Mouse (Mus musculus) T-cell, adult 2 months (primary cell): ENCODE measurements at regions not wholly inside any gene's neighbourhood (a gene's known extent, or its start where the extent isn't known, plus 50 kb on each side); places are given as distances from the start of the nearest gene placed in this dataset.

Experiments used
- DNase-seq: peaks from one replicate; pipeline ENCODE4 v3.0.0; 2022; ENCODE audit warnings: low spot score

DNA sequence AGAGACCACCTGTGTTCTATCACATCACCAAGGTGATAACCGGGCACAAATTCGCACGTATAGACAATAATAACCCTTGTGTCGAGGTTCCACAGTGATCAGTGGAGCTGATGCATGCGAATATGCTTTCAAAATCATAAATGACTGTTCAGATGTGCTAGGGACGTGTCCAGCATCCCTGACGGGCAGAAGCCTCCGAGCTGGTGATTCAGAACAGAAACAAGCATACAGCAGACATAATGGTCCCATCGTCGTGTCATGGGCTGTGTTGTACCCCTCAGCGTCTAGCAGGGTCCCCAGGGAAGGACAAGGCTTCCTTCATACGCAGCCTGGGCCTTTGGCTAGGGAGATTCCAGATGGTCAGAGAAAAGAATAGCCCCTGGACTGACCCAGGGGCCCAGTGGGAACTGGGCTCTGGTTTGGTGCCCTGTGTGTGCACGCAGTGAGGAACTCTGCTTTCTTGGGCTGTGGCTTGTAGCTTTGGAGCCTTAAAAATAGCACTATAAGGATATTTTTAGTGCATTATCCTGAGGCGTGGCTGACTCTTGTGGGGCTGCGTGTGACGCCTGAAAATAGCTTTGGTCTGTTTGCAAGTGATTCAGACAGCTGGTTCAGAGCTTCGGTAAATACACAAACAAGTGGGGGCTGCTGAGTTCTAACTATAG is 137.3 kb downstream of the Fam43a start:
- no peak for DNase-seq

DNA sequence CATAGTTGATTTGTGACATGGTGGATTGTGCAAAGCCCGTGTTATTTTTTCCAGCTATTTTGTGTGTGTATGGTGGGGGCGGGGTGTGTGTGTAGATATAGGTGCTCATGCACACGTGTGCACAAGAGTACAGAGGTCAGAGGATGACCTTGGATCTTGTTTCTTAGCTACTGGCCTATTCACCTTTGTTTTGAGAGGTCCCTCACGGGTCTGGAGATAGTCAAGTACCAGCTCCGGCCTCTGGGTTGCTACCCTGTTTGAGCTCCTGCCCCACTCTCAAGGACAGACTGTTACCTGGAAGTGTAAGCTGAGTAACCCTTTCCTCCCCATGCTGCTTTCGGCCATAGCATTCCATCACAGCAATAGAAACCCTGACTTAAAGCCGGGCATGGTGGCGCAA is 138.0 kb downstream of the Fam43a start:
- no peak for DNase-seq

DNA sequence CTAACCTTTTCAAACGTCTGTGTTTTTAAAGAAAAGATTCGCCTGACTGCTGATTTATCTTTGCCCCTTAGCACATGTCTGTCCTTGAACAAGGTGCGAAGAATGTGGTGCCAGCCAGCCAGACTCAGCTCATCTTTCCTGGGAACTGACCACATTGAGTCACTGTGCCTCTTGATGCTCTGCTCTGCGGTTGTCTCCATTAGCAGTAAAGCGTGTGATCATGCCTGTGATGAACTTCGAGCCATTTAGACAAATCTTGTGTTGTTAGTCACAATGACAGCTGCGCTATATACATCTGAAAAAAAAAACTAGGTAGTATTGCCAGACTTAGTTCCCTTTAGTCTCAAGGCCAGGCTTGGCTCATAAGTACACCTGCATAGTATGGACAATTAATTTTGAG is 140.1 kb downstream of the Fam43a start:
- DNase-seq = no peak

DNA sequence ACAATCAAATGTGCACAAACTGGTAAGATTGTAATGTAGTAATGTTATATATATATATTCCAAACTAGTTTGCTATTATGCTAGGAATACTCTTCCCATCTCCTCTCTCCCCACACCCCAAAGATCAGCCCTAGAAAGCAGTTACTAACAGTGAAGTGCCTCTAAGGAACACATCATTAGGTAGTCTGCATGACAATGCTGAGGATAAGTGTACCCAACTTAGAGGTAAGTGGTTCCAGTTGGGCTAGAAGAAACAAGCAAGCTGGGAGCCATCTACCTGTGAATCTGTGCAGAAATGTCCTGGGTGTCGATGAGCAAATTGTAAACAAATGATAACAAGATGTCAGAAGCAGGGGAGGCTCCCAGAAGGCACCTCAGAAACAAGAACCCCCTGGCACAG is 141.7 kb downstream of the Fam43a start:
- DNase-seq = no peak

DNA sequence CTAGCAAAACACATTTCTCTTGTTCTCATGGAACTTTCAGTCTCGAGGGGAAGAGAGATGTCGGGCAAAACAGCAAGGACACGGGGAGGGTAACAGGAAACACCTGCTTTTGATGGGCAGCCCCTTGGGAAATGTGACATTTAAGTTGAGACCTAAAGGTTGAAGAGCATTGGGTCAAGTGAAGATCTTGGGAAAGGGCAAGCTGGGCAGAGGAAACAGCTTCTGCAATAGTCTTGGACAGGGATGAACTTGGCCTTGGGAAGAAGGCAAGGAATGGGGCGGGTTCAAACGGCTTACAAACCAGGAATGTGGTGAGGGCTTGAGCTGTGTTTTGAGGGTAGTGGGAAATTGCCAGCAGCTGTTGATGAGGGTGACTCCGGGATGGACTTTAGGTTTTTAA is 143.0 kb downstream of the Fam43a start:
- no peak for DNase-seq

DNA sequence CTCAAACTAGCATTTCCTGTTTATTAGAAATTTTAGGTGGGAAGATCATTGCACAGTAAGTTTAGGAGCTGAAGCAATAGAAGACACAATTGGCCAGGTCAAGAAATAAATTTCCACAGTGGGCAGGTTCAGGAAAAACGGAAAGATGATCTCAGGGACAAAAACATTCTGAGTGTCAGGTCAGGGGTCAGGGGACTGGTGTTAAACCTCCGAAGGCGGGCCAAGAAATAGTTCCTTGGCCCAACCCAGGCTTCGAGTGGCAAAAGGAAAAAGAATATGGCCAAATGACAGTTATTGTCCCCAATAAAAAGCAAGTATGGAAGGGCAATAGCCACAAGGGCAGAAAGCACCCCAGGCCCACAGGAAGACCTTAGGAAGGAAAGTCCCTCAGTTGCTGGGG is 144.0 kb downstream of the Fam43a start:
- DNase-seq = no peak

DNA sequence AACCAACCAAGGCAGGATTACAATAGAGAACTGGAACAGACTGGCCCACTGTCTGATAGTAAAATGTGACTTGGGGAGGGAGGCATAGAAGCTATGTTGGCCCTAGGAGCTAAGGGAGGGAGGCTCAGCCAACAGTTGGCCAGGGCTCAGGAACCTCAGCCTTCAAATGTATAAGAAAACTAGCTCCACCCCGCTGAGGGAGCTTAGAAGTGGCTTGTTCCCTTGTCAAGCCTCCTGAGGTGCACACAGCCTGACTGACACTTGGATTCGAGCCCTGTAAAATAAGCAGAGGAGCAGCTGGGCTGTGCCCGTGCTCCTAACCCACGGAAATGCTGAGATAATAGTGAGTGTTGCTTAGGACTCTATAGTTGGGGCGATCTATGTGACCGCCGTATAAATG is 144.7 kb downstream of the Fam43a start:
- DNase-seq = no peak

DNA sequence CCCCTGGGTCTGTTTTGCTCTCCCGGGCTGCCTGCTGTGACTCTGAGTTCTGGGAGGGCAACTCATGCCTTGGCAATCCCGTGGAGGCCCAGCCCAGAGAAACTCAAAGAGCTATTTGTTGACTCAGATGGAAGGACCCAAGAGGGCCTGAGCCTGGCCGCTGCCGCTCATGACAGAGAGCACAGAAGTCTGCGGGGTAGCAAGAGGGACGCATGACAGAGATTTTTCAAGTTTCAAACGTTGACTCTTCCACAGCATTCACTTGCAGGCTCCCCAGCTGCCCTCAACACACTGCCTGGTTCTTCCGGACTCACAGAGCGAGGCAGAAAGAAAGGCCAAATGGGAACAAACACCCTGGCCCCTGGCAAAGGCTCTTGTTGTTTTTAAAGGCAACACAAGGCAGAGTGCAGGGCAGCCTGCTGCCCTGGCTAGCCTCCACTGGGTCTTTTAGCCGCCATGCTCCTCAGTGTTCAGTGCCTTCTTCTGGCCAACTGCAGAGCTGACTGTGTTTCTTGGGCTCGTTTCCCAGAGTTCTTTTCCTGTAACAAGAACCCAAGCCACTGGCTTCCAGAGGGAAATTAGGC is 146.2 kb downstream of the Fam43a start:
- DNase-seq = no peak

DNA sequence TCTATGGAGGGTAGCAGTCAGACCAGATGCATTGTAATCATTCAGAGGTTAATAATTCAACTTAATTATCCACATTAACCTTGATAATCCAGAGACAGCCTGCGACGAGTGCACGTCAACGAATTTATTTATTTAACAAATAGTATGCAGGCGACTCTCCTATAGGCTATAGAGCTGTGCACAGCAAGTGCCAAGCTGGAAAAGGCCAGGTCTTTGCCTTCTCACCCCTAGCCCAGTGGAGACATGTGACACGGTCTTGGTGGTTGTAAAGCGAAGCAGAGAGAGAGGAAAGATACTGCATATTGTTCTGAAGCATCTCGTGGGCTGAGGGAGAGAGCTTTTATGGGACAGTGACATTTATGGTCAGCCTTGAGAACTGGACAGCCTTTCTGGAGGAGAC is 146.7 kb downstream of the Fam43a start:
- DNase-seq = no peak

DNA sequence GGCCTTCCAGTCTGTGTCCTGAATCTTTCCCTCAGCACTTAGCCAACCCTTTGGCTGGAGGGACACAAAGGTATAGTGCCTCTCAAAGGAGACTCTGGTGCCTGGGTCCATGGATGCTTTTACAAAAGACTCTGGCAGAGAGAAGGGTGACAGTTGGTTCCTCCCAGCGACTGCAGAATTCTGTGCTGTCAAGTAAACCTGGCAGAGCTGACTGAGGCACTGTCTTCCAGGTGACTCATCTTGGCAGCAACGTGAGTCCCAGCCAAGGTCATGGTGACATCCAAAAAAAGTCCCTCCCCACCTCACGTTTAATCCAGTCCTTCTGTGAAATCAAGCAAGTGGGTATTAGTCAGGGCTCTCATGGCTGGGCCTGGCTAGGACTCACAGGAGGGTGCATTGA is 150.3 kb downstream of the Fam43a start:
- no peak for DNase-seq

DNA sequence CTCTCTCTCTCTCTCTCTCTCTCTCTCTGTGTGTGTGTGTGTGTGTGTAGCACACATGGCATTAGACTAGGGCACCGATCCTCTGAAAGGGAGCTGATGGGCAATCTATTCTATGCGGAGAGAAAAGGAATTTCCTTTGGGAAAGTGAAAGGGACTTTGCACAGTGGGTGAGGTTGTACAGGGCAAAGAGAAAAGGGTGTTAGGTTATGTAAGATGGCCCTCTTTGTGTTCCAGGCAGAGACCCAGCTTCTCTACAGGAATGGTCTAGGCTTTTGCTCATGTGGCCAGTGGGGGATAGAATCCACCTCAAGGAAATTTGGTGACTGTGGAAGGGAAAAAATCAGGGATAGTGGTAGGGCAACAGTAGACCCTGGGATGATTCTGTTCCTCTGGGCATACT is 156.2 kb downstream of the Fam43a start:
- DNase-seq = no peak

DNA sequence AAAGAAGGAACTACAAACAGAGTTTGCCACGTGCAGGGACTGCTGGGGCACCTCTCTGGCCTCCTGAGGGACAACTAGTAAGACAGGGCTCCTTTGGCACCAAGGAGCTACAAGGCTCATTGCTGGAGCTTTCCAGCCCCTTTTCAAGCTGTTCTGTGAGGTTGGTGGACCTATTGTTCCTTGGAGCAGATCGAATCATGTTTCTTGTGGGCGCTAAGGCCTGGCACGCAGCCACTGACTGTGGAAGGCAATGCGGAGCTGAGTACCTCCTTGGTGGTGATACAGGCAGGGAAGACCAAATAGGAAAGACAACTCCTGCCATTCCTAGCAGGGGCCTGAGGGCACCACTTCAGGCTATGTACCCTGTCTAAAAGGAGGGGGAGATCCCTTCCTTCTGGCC is 157.2 kb downstream of the Fam43a start:
- no peak for DNase-seq

DNA sequence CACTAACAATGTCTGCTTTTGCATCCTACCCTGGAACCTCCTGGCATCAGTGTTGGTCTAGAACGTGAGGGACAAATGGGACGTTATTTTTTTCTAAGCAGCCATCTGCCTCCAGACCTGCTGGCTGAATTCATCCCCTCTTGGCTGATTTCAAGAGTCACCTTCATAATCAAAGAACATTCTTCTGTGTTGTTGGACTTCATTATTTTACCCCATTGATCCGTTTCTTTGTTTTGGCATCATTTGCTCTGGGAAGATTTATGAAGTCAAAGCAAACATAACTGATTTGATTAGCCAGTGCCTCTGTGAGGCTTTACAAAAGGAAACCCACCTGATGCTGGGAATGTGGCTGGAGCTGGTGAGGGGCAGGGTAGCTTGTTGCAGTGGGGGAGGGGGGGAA is 158.0 kb downstream of the Fam43a start:
- no peak for DNase-seq

DNA sequence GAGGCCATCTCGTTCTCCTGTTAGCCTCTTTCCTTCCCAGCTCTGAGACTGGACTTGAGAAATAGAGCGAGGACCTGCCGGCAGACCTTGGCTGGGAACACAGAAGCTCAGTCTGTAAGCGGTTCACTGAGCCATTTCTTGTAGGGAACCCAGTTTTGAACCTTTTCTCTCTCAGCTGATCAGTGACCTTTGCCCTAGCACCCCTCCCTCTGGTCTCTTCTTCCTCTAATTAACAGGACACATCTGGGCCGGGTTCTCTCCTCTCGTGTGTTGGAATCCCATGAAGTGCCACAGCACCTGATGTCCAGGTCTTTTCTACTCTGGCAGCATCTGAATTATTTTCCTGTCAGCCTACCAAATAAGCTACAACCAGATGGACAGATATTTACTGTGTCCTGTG is 158.5 kb downstream of the Fam43a start:
- no peak for DNase-seq

DNA sequence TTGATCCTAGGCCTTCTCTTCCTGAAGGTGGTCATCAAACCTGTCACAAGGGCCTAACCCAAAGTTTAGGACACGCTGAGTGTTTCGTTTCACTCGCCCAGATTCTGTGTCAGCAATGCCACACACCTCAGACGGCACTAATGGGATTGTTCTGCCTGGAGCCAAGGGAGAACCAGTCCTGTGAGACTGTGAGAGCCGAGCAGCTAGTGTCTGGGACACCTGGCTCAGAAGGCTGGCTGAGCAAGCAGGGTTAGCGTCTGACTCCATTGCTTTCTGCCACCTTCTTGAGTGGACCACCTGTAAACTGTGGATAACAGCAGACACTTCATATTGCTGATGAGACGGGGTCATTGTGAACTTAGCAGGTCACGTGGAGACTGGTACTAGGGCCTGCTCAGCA is 160.0 kb downstream of the Fam43a start:
- DNase-seq = no peak

DNA sequence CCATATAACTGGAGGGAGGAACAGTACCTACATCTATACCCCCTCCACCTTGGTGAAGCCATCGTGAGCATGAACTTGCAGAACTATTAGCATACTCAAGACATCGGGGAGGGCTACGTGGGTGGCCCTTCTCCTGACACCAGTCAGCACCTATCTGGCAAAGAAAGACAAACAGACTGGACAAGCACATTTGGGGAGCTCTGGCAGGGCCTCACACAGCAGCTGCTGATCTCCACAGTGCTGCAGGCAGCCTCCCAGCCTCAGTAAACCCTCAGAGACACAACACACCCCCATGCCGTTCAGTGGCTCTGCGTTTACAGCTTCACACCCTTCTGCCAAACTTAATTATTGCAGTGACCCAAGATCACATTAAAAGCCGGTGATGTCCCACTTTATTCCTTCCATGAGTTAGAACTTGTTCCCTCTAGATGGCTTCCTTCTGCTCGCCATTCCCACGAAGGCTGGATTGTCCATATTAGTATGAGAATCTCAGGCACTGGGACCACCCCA is 161.7 kb downstream of the Fam43a start:
- DNase-seq = no peak

DNA sequence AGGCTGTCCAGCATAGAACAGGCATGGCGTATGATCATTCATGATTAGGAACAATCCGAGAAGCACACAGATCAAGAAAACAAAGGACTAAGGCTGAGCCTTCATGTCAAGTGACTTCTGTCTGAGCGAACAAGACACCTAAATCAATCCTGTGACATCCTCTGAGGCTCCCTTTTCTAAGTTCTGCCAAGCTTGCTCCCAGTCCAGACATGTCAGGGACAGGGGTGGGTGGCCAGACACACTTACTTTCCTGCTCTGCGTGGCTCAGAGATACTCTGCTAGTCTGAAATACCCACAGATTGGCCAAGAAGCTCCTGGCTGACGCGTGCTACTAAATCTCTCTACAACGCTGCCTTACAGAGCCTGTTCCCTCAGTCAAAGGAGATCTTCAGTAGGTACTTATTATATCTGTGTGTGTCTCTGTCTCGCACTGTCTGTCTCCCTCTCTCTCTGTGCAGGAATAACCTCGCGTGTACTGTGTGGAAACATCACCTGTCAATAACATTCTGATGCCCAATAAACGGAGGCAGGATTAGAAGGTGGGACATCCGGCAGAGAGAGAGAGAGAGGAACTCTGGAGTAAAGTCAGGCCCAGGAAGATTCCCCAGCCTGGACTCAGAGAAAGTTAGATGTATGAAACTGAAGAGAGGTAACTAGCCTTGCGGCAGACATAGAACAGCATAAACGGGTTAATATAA is 163.5 kb downstream of the Fam43a start:
- DNase-seq = no peak

DNA sequence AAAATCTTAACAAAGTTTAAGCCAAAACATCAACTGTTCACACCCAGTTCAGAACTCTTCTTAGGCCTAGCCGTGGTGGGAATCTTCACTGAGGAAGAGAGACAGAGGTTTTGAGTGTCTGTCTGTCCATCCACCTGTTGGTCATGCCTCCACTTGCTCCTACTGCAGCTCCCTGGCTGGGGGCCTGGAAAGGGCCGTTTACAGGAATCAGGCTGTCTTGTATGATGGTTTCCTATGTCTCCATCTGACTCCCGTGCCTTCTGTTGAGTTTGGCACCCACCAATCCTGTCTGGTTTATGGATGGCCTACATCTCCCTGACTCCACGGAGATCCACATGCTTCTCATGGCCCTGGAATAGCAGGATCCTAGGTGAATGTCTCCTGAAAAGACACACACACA is 166.1 kb downstream of the Fam43a start:
- DNase-seq = no peak

DNA sequence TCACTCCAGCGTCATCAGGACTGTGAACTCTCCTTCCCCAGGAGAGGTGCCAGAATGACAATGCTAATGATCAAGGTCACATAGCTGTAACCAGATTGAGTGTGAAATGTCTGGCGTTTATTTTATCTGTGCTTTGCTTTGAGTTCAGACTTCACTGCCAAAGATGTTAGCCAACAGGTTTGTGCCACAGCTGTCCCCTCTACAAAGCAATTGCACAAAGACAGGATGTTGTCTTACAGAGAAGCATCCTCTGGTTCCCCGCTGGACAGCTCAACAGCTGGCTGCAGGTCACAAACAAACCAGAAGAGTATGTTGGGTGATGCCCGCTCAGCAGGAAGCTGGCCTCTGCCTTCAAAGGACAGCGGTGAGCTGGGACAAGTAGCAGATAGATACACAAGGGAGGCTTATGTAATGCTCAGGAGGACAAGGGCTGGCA is 169.5 kb downstream of the Fam43a start:
- peak; percentile 31 for DNase-seq

DNA sequence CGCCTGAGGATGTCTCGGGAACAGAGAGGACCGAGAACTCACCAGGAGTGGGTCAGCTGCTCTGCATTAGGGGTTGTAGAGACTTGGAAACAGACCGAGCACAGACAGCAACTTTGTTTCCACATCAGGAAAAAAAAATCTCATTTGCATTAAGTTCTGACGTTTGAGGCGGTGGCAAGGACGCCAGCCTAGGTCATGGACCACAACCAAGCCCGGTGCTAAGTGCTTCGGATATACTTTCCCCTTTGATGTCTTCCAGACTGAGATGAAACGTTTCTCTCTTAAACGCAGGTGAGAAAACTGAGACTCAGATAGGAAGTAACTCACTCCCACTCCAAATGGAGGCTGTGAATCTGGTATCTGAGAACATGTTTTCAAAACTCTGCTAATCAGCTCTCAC is 169.9 kb downstream of the Fam43a start:
- peak; percentile 69 for DNase-seq

DNA sequence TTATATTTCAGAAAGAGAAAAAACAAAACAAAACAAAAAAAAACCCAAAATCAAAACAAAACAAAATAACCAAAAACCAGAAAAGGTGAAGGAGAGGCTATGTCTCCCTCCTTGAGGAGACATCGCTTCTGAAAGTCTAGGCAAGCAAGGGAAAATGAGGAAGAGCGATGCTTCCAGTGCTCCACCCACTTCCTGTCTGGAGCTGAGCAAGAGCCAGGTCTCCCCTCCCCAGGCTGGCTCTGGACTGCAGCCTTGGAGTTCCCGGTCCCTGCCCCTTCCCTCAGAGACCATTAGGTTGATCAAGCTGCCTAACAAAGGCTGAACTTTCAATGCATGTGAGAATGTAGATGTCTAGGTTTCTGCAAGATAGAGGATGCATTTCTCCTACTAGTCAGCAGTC is 173.3 kb downstream of the Fam43a start:
- DNase-seq = no peak

DNA sequence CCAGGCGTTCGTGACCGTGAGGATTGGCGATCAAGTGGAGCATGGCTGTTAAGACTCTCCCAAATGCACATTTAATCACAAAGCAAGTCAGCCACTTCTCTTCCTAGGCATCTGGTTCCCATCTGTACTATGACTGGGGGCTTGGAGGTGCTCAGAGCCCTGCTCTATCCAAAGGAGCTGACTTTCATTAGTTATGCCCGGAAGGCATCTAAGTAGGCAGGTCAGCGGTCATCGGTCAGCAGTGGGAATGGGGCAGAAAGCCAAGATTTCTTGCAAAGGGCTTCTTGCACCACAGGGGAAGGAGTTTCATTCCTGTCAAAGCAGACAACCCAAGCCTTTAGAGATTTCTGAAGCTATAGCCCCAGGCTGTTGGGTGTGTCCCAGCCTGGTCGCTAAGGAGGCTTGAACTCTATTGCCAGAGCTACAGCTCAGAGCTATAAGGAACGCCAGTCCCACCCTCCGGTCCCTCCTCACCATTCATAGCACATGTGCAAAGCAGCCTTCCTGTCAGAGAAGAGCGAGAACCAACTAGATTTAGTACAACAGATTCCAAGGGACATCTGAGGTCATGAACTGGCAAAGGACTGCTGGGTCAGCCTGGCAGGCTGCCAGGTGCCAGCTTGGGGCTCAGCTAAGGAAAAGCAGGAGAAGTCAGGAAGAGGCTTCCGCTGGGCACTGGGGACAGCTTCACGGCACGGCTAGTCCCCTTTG is 175.6 kb downstream of the Fam43a start:
- DNase-seq = no peak
